Comparison of ENCODE assay signal across 11 mouse cellular contexts in genomic region chr8:3395246-3395645, GRCm38 (mm10). TPM values are rescaled to one million over a fixed set of nuclear protein-coding genes. Genes with fewer than 3 reads are reported as not detected.
DNase-seq lines count a peak whose midpoint lies in the region; ATAC-seq and TF ChIP-seq lines count a peak whose summit lies in the region.
"Had no signal": no experiment of that assay in that cellular context is flagged by ENCODE, and none has a peak within 500 bp of the region (broad histone marks: within the 10 kb centered on the region; RNA-seq: fewer than 3 reads in every experiment).

No protein-coding gene starts in this region.

- no peak for DNase-seq in heart, postnatal 4 days
- DNase-seq in ES-E14 (ENCODE audit: low read depth, low spot score): no peak
- no peak for DNase-seq in forebrain, embryonic 14.5 days (ENCODE audit: low spot score)
- DNase-seq in left cerebral cortex, postnatal 36 days (ENCODE audit: low spot score in 2 of 2): no peak
- no peak for DNase-seq in thymus, postnatal 0 days (ENCODE audit: low spot score)
- DNase-seq in cerebellum, postnatal 36 days: no peak
- DNase-seq: B cell, adult 2 months had no signal

- H3K36me3 ChIP-seq in heart, embryonic 14.5 days (ENCODE audit: control insufficient read depth, insufficient read depth, low read length): 0 out of 2 replicates have a peak, but pooled peaks cover 4% of the 10 kb centered on the region
- H3K36me3 ChIP-seq in ES-E14 (ENCODE audit: control insufficient read depth, insufficient read depth, low read length, poor library complexity, severe bottlenecking): peaks cover 6% of the 10 kb centered on the region; the same call in 1 of the 2 replicates
- H3K36me3 ChIP-seq in forebrain, embryonic 14.5 days (ENCODE audit: control insufficient read depth, insufficient read depth, low read length): no peaks in the 10 kb centered on the region
- H3K36me3 ChIP-seq in midbrain, embryonic 15.5 days (replicated peaks): no peaks in the 10 kb centered on the region

- WGBS in heart, embryonic 14.5 days: 31% methylated on average over 4 of the region's 4 CpGs
- 8% methylated on average over 4 of the region's 4 CpGs for WGBS in forebrain, embryonic 14.5 days
- 15% methylated on average over 4 of the region's 4 CpGs for WGBS in midbrain, embryonic 15.5 days

- no peak overlapping the region for H3K4me3 ChIP-seq in heart, embryonic 14.5 days (ENCODE audit: control insufficient read depth in 1 of 2, insufficient read depth in 1 of 2, low read depth in 1 of 2, low read length in 2 of 2)
- peak overlapping the region; percentile 20 to 86 for H3K4me3 ChIP-seq in ES-E14 (ENCODE audit: insufficient read depth in 1 of 2, low read depth in 1 of 2, low read length in 2 of 2, poor library complexity in 1 of 2, severe bottlenecking in 1 of 2)
- no peak overlapping the region for H3K4me3 ChIP-seq in forebrain, embryonic 14.5 days (ENCODE audit: low read depth, low read length)
- H3K4me3 ChIP-seq in midbrain, embryonic 15.5 days: no peak overlapping the region

- intact Hi-C loops in left cerebral cortex, postnatal 36 days (cut with DNase I): no loop called here

- ATAC-seq in heart, embryonic 14.5 days (ENCODE audit: insufficient number of reproducible peaks, insufficient read depth, low FRiP score, low read depth): no peak
- no peak for ATAC-seq in forebrain, embryonic 14.5 days
- no peak for ATAC-seq in midbrain, embryonic 15.5 days (replicated peaks)

- H3K27ac ChIP-seq in heart, embryonic 14.5 days (replicated peaks in 1 of 2; ENCODE audit: control insufficient read depth in 1 of 2, insufficient read depth in 1 of 2, low read depth in 2 of 2, low read length in 2 of 2): no peak overlapping the region
- peak overlapping the region; percentile 91 for H3K27ac ChIP-seq in ES-E14 (ENCODE audit: insufficient read depth, low read depth, low read length, poor library complexity, severe bottlenecking)
- no peak overlapping the region for H3K27ac ChIP-seq in forebrain, embryonic 14.5 days (ENCODE audit: low read depth, low read length)
- 0 out of 2 replicates have a peak overlapping the region, but pooled peaks have one; percentile 45 for H3K27ac ChIP-seq in midbrain, embryonic 15.5 days
- H3K27ac ChIP-seq: liver, embryonic 14.5 days had no signal

- H3K9ac ChIP-seq in heart, embryonic 14.5 days (ENCODE audit: low read length): no peak overlapping the region
- peak overlapping the region; percentile 32; the same call in 1 of the 2 replicates for H3K9ac ChIP-seq in ES-E14 (ENCODE audit: insufficient read depth, low read depth, low read length, poor library complexity, severe bottlenecking)
- 0 out of 2 replicates have a peak overlapping the region, but pooled peaks have one; percentile 1 for H3K9ac ChIP-seq in forebrain, embryonic 14.5 days (ENCODE audit: low read length)
- no peak overlapping the region for H3K9ac ChIP-seq in midbrain, embryonic 15.5 days
- H3K9ac ChIP-seq: liver, embryonic 14.5 days had no signal

- no peaks in the 10 kb centered on the region for H3K9me3 ChIP-seq in heart, embryonic 14.5 days (ENCODE audit: control insufficient read depth, low read length)
- no peaks in the 10 kb centered on the region for H3K9me3 ChIP-seq in ES-E14 (ENCODE audit: control insufficient read depth, insufficient read depth, low read depth, low read length)
- H3K9me3 ChIP-seq in forebrain, embryonic 14.5 days (replicated peaks; ENCODE audit: control insufficient read depth, low read length): no peaks in the 10 kb centered on the region
- H3K9me3 ChIP-seq in midbrain, embryonic 15.5 days: no peaks in the 10 kb centered on the region

- H3K4me1 ChIP-seq in heart, embryonic 14.5 days (ENCODE audit: control insufficient read depth in 2 of 2, insufficient read depth in 2 of 2, low read length in 2 of 2): peaks cover 10 to 19% of the 10 kb centered on the region in 2 experiments
- peaks cover 29 to 32% of the 10 kb centered on the region in 2 experiments for H3K4me1 ChIP-seq in ES-E14 (ENCODE audit: control insufficient read depth in 2 of 2, insufficient read depth in 2 of 2, low read length in 2 of 2, poor library complexity in 1 of 2)
- peaks cover 13% of the 10 kb centered on the region for H3K4me1 ChIP-seq in forebrain, embryonic 14.5 days (ENCODE audit: control insufficient read depth, insufficient read depth, low read length)
- H3K4me1 ChIP-seq in midbrain, embryonic 15.5 days: peaks cover 29% of the 10 kb centered on the region

- peak overlapping the region; percentile 90; the same call in 1 of the 2 replicates for H3K4me2 ChIP-seq in heart, embryonic 14.5 days (ENCODE audit: low read length)
- H3K4me2 ChIP-seq in forebrain, embryonic 14.5 days (ENCODE audit: low read length): peak overlapping the region; percentile 86; the same call in 1 of the 2 replicates
- H3K4me2 ChIP-seq in midbrain, embryonic 15.5 days: 0 out of 2 replicates have a peak overlapping the region, but pooled peaks have one; percentile 93

- in situ Hi-C loops in ES-E14 (cut with MboI; ENCODE audit: low sequenced_read_pairs in 2 of 2, unreplicated experiment in 2 of 2): no loop called here

- no peaks in the 10 kb centered on the region for H3K27me3 ChIP-seq in heart, embryonic 14.5 days (ENCODE audit: control insufficient read depth, insufficient read depth, low read length)
- no peaks in the 10 kb centered on the region for H3K27me3 ChIP-seq in forebrain, embryonic 14.5 days (replicated peaks; ENCODE audit: control insufficient read depth, insufficient read depth, low read length)
- H3K27me3 ChIP-seq in midbrain, embryonic 15.5 days (replicated peaks): no peaks in the 10 kb centered on the region

TF ChIP-seq in ES-E14, 5 proteins besides CTCF, POLR2A, EP300 and RAD21:
- TF ChIP-seq ZC3H11A (IDR thresholded peaks at IDR 0.05; ENCODE audit: borderline replicate concordance, low read depth, low read length) (no peak), CHD2 (IDR thresholded peaks at IDR 0.05; ENCODE audit: low read depth, low read length) (no peak)

RNA-seq across cellular contexts. Expression of gene Arhgef18, which starts 2.4 kb away (rescaled TPM):
- 4.6 and 6.0 TPM in 2 replicates for polyA plus RNA-seq in heart, embryonic 14.5 days (2014; fragmentation: Nextera tagmentation; extraction: Ambion mirVana)
- 10 to 100 TPM; 17.3 to 19.8 TPM for total RNA-seq in heart, postnatal 4 days (2021)
- 34.7 and 40.9 TPM in 2 replicates for total RNA-seq in ES-E14 (2012; rRNA removed)
- polyA plus RNA-seq in forebrain, embryonic 14.5 days (2014; fragmentation: Nextera tagmentation; extraction: Ambion mirVana): 8.6 and 11.5 TPM in 2 replicates
- polyA plus RNA-seq in midbrain, embryonic 15.5 days (2015; fragmentation: Nextera tagmentation; extraction: Ambion mirVana): 11.8 and 13.3 TPM in 2 replicates
- 10 to 100 TPM; 45.1 to 51.1 TPM for total RNA-seq in left cerebral cortex, postnatal 36 days (2021)
- polyA plus RNA-seq in thymus, postnatal 0 days (2015; fragmentation: Nextera tagmentation; extraction: Ambion mirVana): 7.3 and 9.2 TPM in 2 replicates

RNA-seq across cellular contexts. Expression of gene A430078G23Rik, which starts 42.0 kb away (rescaled TPM):
- polyA plus RNA-seq in heart, embryonic 14.5 days (2014; fragmentation: Nextera tagmentation; extraction: Ambion mirVana): not detected in 2 replicates
- total RNA-seq in heart, postnatal 4 days (2021): under 1 TPM; 0.12 to 0.25 TPM
- 0.18 and 0.69 TPM in 2 replicates for total RNA-seq in ES-E14 (2012; rRNA removed)
- 0.28 TPM in 1 of 2 replicates, not detected in the other for polyA plus RNA-seq in forebrain, embryonic 14.5 days (2014; fragmentation: Nextera tagmentation; extraction: Ambion mirVana)
- polyA plus RNA-seq in midbrain, embryonic 15.5 days (2015; fragmentation: Nextera tagmentation; extraction: Ambion mirVana): not detected in 2 replicates
- not detected for total RNA-seq in left cerebral cortex, postnatal 36 days (2021)
- polyA plus RNA-seq in thymus, postnatal 0 days (2015; fragmentation: Nextera tagmentation; extraction: Ambion mirVana): 15.1 and 22.3 TPM in 2 replicates
- polyA plus RNA-seq: heart, postnatal 0 days had no signal

Comparison
In these comparisons a context has a peak if more than half of its experiments do, and no peak if none do; other contexts are left out.
1. H3K27ac ChIP-seq: peak in ES-E14 (single experiment) and midbrain, embryonic 15.5 days (single experiment); none in heart, embryonic 14.5 days (0 of 2) and forebrain, embryonic 14.5 days (single experiment).
2. H3K4me3 ChIP-seq: peak in ES-E14 (2 of 2); none in heart, embryonic 14.5 days (0 of 2), forebrain, embryonic 14.5 days (single experiment) and midbrain, embryonic 15.5 days (single experiment).
3. H3K9ac ChIP-seq: peak in ES-E14 (single experiment) and forebrain, embryonic 14.5 days (single experiment); none in heart, embryonic 14.5 days (single experiment) and midbrain, embryonic 15.5 days (single experiment).
4. RNA of gene A430078G23Rik, which starts 42.0 kb away (polyA plus RNA-seq): 15.1 to 22.3 TPM in thymus, postnatal 0 days; 0.28 TPM in forebrain, embryonic 14.5 days, not detected in heart, embryonic 14.5 days and not detected in midbrain, embryonic 15.5 days; every median in the first group is over 10 times any median in the second.
5. Peak in every context shown above with its lines, with median percentiles within 50 percentile points of each other: H3K4me2 ChIP-seq.